Mouse (Mus musculus) limb, embryonic 14.5 days (tissue): ENCODE measurements around the gene Naaladl1. TPM values are rescaled to one million over a fixed set of nuclear protein-coding genes. Genes with fewer than 3 reads are reported as not detected.
A peak's percentile ranks its signal among the peaks of the same experiment; 100 is the strongest.

Source experiments
- ATAC-seq: fragments of 200-750 bp; cut with Nextera tagmentation; 2 replicates; pipeline ENCODE4 v1.8.0; 2017; ENCODE audit warnings: low read depth, moderate number of reproducible peaks, moderate TSS enrichment; ENCODE audit not compliant: low FRiP score
- DNase-seq: peaks from one replicate; pipeline ENCODE4 v3.0.0-alpha.2; 2015; ENCODE audit warnings: low spot score
- H3K27ac ChIP-seq: fragments of 300-500 bp; sonication (generic); replicated peaks from 2 replicates; pipeline ENCODE4 v1.5.1; 2014; ENCODE audit warnings: low read depth, mild to moderate bottlenecking, low read length, moderate library complexity, mixed read lengths
- H3K27me3 ChIP-seq: fragments of 300-500 bp; sonication (generic); 2 replicates; pipeline ENCODE4 v1.6.1; 2014; ENCODE audit warnings: low read length, mixed read lengths; ENCODE audit not compliant: control insufficient read depth, insufficient read depth
- H3K36me3 ChIP-seq: fragments of 300-500 bp; sonication (generic); 2 replicates; pipeline ENCODE4 v1.6.1; 2014; ENCODE audit warnings: mild to moderate bottlenecking, low read length, moderate library complexity, mixed read lengths; ENCODE audit not compliant: control insufficient read depth, insufficient read depth
- H3K4me1 ChIP-seq: fragments of 300-500 bp; sonication (generic); 2 replicates; pipeline ENCODE4 v1.6.1; 2014; ENCODE audit warnings: antibody characterized with exemption, low read length, mixed read lengths; ENCODE audit not compliant: control insufficient read depth, insufficient read depth
- H3K4me2 ChIP-seq: fragments of 300-500 bp; sonication (generic); replicated peaks from 2 replicates; pipeline ENCODE4 v1.6.1; 2014; ENCODE audit warnings: low read depth, mild to moderate bottlenecking, low read length, moderate library complexity; ENCODE audit not compliant: severe bottlenecking
- H3K4me3 ChIP-seq: fragments of 300-500 bp; sonication (generic); replicated peaks from 2 replicates; pipeline ENCODE4 v1.5.1; 2014; ENCODE audit warnings: low read length
- H3K9ac ChIP-seq: fragments of 300-500 bp; sonication (generic); 2 replicates; pipeline ENCODE4 v1.6.1; 2014; ENCODE audit warnings: mild to moderate bottlenecking, low read depth, low read length, moderate library complexity; ENCODE audit not compliant: severe bottlenecking
- H3K9me3 ChIP-seq: fragments of 300-500 bp; sonication (generic); 2 replicates; pipeline ENCODE4 v1.6.1; 2016; ENCODE audit warnings: low read length; ENCODE audit not compliant: control insufficient read depth
- POLR2A ChIP-seq: fragments of 200-500 bp; IDR thresholded peaks from 2 replicates; pipeline ENCODE4 v1.8.0; 2012; ENCODE audit warnings: inconsistent platforms, mild to moderate bottlenecking, moderate library complexity, borderline replicate concordance; ENCODE audit not compliant: insufficient read depth, insufficient read length; ENCODE audit errors: extremely low read depth
- WGBS: fragments of 180-500 bp; shearing (Covaris S2); extraction: QIAGEN DNeasy Blood & Tissue Kit; methylation state at CpG from one replicate; pipeline ENCODE4 v1.1.7; 2014; 5-methylcytosine and 5-hydroxymethylcytosine counted together
- polyA plus RNA-seq, 2 experiments: library from polyadenylated mRNA; depleted of rRNA in 1 of 2; stranded (reverse) in 1 of 2; unstranded in 1 of 2; fragments of >200 nt; fragmentation: Nextera tagmentation in 1 of 2; extraction: Ambion mirVana in 1 of 2; gene quantifications; 2 replicates each; pipeline versions ENCODE4 v1.2.1 to v1.2.3; 2012 to 2014

The Naaladl1 gene
- 2.5 and 3.0 TPM in 2 replicates for polyA plus RNA-seq (2012; rRNA removed)
- 0.21 and 0.48 TPM in 2 replicates for polyA plus RNA-seq (2014; fragmentation: Nextera tagmentation; extraction: Ambion mirVana)

- Histone ChIP-seq H3K27ac (no peak within 1 kb of the TSS), H3K4me2 (no peak within 1 kb of the TSS), H3K4me3 (no peak within 1 kb of the TSS), H3K36me3 (no peaks in the 10 kb centered on the region), H3K9me3 (no peaks in the 10 kb centered on the region), H3K9ac (no peak within 1 kb of the TSS), H3K4me1 (no peaks in the 10 kb centered on the region), H3K27me3 (no peaks in the 10 kb centered on the region)
- no peak for TF ChIP-seq POLR2A
- no peak for ATAC-seq
- WGBS: 76% methylated on average over 7 of the region's 7 CpGs
- no peak for DNase-seq
These were observed at the start of gene Naaladl1 for GRCm38 (mm10) chr19:6105586-6105985. Gene Naaladl1, plus strand, starts transcription at chr19:6105782.

- Histone ChIP-seq H3K27ac (no peak overlapping the region), H3K4me3 (peak overlapping the region; percentile 89), H3K4me2 (peak overlapping the region; percentile 80), H3K9ac (peak overlapping the region; percentile 76), H3K9me3 (no peaks in the 10 kb centered on the region), H3K27me3 (no peaks in the 10 kb centered on the region), H3K36me3 (peaks cover 55% of the 10 kb centered on the region), H3K4me1 (peaks cover 12% of the 10 kb centered on the region)
- DNase-seq: no peak
- 64% methylated on average over 4 of the region's 4 CpGs for WGBS
- TF ChIP-seq POLR2A: no peak
- ATAC-seq: no peak
These were observed 48.9 kb upstream of the Naaladl1 start for GRCm38 (mm10) chr19:6056696-6057095.

DNA sequence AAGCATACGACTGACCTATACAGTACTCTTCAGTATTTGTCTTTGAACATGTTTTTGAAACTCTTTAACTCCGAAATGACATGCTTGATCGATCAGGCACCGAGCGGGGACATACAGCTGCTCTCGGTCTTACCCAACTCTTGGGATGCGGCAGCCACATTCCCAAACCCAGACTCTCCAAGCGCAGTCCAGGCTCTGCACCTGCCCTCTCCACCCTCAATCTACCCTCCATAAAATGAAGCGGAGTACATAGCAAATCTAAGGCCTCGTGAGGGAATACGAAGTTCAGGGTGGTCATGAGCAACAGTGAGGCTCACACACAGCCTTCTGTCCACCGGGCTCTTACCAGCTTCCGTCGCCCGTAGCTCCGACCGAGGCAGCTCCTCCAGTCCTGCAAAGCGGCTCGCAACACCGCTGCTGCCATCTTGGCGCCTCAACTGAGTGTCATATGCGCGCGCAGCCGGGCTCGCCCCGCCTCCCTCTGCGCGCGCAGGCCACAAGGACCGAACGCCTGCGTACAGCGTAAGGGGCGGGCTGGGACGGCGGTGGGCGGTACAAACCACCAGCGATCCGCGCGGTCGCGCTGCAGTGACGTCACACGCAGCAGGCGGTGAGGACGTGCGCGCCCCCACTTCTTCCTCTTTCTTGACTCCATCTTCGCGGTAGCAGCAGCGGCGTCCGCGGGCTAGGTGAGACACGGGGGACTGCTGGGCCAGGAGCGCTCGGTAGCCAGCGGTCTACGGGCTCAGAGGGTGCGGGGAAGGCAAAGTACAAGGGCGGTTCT lies 48.1 kb upstream of the Naaladl1 start, which contains the start of the genes Mrpl49 and Fau:
Gene Mrpl49, minus strand, starts transcription at position 473 of the 784 bp plus-strand sequence.
Gene Fau, plus strand, starts transcription at position 532 of the 784 bp plus-strand sequence.
- peaks cover 18% of the 10 kb centered on the region for H3K4me1 ChIP-seq
- peak; percentile 88 for ATAC-seq
- peak within 1 kb of the TSS; percentile 76 for H3K9ac ChIP-seq
- H3K36me3 ChIP-seq: peaks cover 47% of the 10 kb centered on the region
- WGBS: under 1% methylated on average over 58 of the region's 63 CpGs
- peak within 1 kb of the TSS; percentile 89 for H3K4me3 ChIP-seq
- no peaks in the 10 kb centered on the region for H3K9me3 ChIP-seq
- peak; percentile 82; the same call in 1 of the 2 replicates for TF ChIP-seq POLR2A
- peak within 1 kb of the TSS; percentile 80 for H3K4me2 ChIP-seq
- H3K27ac ChIP-seq: peak within 1 kb of the TSS; percentile 73
- peak; percentile 97 for DNase-seq
- no peaks in the 10 kb centered on the region for H3K27me3 ChIP-seq

- Histone ChIP-seq H3K9ac (peak overlapping the region; percentile 76), H3K27ac (no peak overlapping the region), H3K4me3 (peak overlapping the region; percentile 89), H3K4me1 (peaks cover 22% of the 10 kb centered on the region), H3K27me3 (no peaks in the 10 kb centered on the region), H3K4me2 (peak overlapping the region; percentile 80), H3K36me3 (peaks cover 37% of the 10 kb centered on the region), H3K9me3 (no peaks in the 10 kb centered on the region)
- DNase-seq (no peak), ATAC-seq (no peak)
- 29% methylated on average over 5 of the region's 5 CpGs for WGBS
- TF ChIP-seq POLR2A: no peak
These were observed 47.1 kb upstream of the Naaladl1 start for GRCm38 (mm10) chr19:6058513-6058912.

GRCm38 (mm10) chr19:6058966-6059365 lies 46.6 kb upstream of the Naaladl1 start:
- H3K4me2 ChIP-seq: peak overlapping the region; percentile 80
- peaks cover 22% of the 10 kb centered on the region for H3K4me1 ChIP-seq
- H3K9me3 ChIP-seq: no peaks in the 10 kb centered on the region
- ATAC-seq: no peak
- H3K27ac ChIP-seq: no peak overlapping the region
- peak overlapping the region; percentile 89 for H3K4me3 ChIP-seq
- no peaks in the 10 kb centered on the region for H3K27me3 ChIP-seq
- H3K36me3 ChIP-seq: peaks cover 33% of the 10 kb centered on the region
- peak overlapping the region; percentile 16; the same call in 1 of the 2 replicates for H3K9ac ChIP-seq
- TF ChIP-seq POLR2A: no peak
- DNase-seq: no peak
- 82% methylated on average over 5 of the region's 5 CpGs for WGBS
